Mouse (Mus musculus) olfactory bulb, adult 2 months (tissue): ENCODE measurements around the gene Mlxipl.

Source experiments
- CTCF ChIP-seq: fragments of 200-500 bp; IDR thresholded peaks from 2 replicates; pipeline ENCODE4 v1.5.1; 2012; ENCODE audit warnings: low read depth, mild to moderate bottlenecking, low read length, moderate library complexity; ENCODE audit not compliant: insufficient read depth
- POLR2A ChIP-seq: fragments of 200-500 bp; IDR thresholded peaks from 2 replicates; pipeline ENCODE4 v1.6.1; 2012; ENCODE audit warnings: mild to moderate bottlenecking, low read depth, low read length, moderate library complexity; ENCODE audit not compliant: insufficient read depth

GRCm38 (mm10) chr5:135076368-135076767 lies 13.3 kb upstream of the Mlxipl start:
- TF ChIP-seq CTCF, result no peak
- no peak for TF ChIP-seq POLR2A
